Mouse (Mus musculus) testis, adult 10 weeks (tissue): Measurements from ENCODE around the gene Tnfsf13b. TPM values are rescaled to one million over a fixed set of nuclear protein-coding genes. Genes with fewer than 3 reads are reported as not detected.

Experiments used
- polyA plus RNA-seq: library from polyadenylated mRNA; stranded (reverse); fragments of 350-450 nt; fragmentation: Illumina TruSeq; extraction: RNeasy Lipid Tissue Mini Kit (QIAGEN cat#74804); gene quantifications from one replicate; pipeline ENCODE4 v1.2.3, GENCODE M21; 2014; ENCODE audit warnings: low read depth, low replicate concordance

Tnfsf13b gene
- polyA plus RNA-seq = 0.39 TPM

DNA sequence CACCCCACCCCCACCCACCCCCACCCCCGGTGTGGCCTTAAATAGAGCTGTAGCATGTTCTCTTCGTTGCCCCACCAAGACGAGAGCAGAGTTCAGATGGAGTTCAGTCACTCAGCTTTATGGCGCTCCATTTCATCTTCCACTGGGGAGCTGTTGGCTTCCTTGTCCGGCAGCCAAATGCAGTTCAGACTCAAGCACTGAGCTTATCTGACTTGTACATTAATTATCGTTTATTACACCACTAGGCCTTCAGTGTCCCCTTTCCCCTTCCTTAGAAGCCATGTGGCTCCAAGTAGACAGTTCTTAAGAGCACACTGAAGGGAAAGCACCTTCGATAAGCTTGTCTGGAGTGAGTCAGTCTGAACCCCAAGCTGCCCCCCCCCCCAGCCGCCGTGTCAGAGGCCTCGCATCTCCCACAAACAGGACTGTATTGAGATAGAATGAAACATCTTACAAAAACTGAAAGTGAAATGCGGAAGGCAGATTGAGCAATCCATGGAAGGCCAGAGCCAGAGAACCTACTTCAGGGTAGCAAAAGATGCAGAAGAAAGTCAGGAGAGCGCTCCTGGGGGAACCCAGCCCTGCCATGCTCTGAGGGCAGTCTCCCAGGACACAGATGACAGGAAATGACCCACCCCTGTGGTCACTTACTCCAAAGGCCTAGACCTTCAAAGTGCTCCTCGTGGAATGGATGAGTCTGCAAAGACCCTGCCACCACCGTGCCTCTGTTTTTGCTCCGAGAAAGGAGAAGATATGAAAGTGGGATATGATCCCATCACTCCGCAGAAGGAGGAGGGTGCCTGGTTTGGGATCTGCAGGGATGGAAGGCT lies at the start of gene Tnfsf13b:
Tnfsf13b (plus strand) TSS at position 312 of the 830 bp plus-strand sequence.

DNA sequence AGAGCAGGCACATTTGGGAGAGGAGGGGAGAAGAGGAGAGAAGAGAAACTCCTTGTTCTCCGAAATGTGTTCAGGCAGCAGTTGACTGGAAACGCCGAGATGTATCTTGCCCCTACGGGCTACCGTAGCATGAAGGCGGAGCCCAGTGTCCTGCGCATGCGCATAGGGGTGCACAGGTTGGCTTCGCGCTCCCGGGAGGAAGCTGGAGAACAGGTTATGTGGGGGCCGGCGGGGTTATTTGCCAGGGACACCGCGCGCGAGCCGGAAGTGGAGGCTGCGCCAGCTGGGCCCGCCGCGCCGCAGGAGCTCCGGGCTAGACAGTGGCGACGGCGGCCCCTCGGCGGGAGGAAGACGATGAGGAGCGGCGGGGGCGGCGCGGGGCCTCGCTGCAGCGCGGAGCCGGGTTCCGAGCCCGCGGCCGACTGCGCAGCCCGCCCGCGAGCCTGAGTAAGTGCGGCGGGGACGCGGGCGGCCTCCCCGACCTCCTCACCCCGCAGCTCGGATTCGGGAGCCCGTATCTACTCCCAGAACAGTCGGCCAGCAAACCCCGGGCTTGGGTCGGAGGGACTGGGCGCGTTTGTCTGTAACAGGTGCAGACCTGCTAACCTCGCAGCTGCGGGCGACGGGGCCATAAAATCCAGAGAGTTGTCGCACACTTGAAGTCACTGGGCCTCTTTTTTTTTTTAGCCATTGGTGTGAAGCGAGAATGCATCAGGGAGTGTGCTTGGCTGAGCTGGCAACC lies 28.5 kb upstream of the Tnfsf13b start, which contains the start of the genes Lig4 and Abhd13:
Lig4 (minus strand) TSS at position 114 of the 742 bp plus-strand sequence.
Abhd13 (plus strand) TSS at position 135 of the 742 bp plus-strand sequence.

Other genes starting within 250 kb of the Tnfsf13b start
- gene Fam155a, start 235.3 kb upstream of the Tnfsf13b start, polyA plus RNA-seq = 0.53 TPM
- gene Gm10217, start 142.2 kb upstream of the Tnfsf13b start, polyA plus RNA-seq = not detected
- 33.6 TPM for gene Lig4, start 28.8 kb upstream of the Tnfsf13b start, polyA plus RNA-seq
- gene Abhd13, start 28.8 kb upstream of the Tnfsf13b start, polyA plus RNA-seq = 9.6 TPM
- 0.29 TPM for gene Myo16, start 147.4 kb downstream of the Tnfsf13b start, polyA plus RNA-seq